Mouse (Mus musculus) lung, postnatal 0 days (tissue): ENCODE results near the gene Myo5c.

Source experiments
- CTCF ChIP-seq: IDR thresholded peaks from 2 replicates; pipeline ENCODE4 v1.5.1; 2016; ENCODE audit warnings: antibody characterized with exemption, mild to moderate bottlenecking
- EP300 ChIP-seq: IDR thresholded peaks from 2 replicates; pipeline ENCODE4 v1.6.1; 2016; ENCODE audit warnings: antibody characterized with exemption, mild to moderate bottlenecking, control low read depth

- no peak for TF ChIP-seq CTCF
- TF ChIP-seq EP300, result no peak
These were observed 106.2 kb downstream of the Myo5c start for GRCm38 (mm10) chr9:75338016-75338415.
